Mouse (Mus musculus) layer of hippocampus, adult 2 months (tissue): ENCODE data around the gene Tead1. TPM values are rescaled to one million over a fixed set of nuclear protein-coding genes. Genes with fewer than 3 reads are reported as not detected.
A peak's percentile ranks its signal among the peaks of the same experiment; 100 is the strongest.
"Not testable (repeated sequence)": the region's sequence is repeated elsewhere in the genome, so short reads cannot be mapped to it uniquely, and the experiment has no call there.

ENCODE experiments used
- DNase-seq, 2 experiments: peaks; one replicate each; pipeline ENCODE4 v3.0.0; 2022; ENCODE audit warnings: low spot score in 2 of 2
- H3K27ac ChIP-seq: fragments of 200-600 bp; 2 replicates; pipeline ENCODE4 v1.8.1; 2022
- H3K4me3 ChIP-seq: fragments of 200-600 bp; 2 replicates; pipeline ENCODE4 v1.8.1; 2022; ENCODE audit warnings: mild to moderate bottlenecking
- CTCF ChIP-seq: fragments of 200-600 bp; conservative IDR thresholded peaks from 2 replicates; pipeline ENCODE4 v1.8.1; 2022; ENCODE audit warnings: antibody characterized with exemption, mild to moderate bottlenecking, moderate library complexity
- total RNA-seq, 2 experiments: library from RNA; stranded (reverse); gene quantifications; 2 replicates each; pipeline ENCODE4 v1.2.3; 2021

Tead1 gene
- total RNA-seq, 2 experiments from 2014 or later: 23.9 to 29.0 TPM

- peak overlapping the region; percentile 32 for H3K4me3 ChIP-seq
- H3K27ac ChIP-seq: peak overlapping the region; percentile 86
- TF ChIP-seq CTCF: no peak
- no peak for DNase-seq
Measured at GRCm38 (mm10) chr7:112918279-112918991, 239.3 kb downstream of the Tead1 start.

GRCm38 (mm10) chr7:112919845-112920244 lies 240.7 kb downstream of the Tead1 start:
- Histone ChIP-seq H3K4me3 (no peak overlapping the region), H3K27ac (no peak overlapping the region; the same call in 1 of the 2 replicates)
- peak; percentile 39 to 63 for DNase-seq
- peak; percentile 93 for TF ChIP-seq CTCF

GRCm38 (mm10) chr7:112922801-112923200 lies 243.7 kb downstream of the Tead1 start:
- DNase-seq: no peak
- no peak overlapping the region for H3K4me3 ChIP-seq
- no peak overlapping the region for H3K27ac ChIP-seq
- TF ChIP-seq CTCF: no peak

GRCm38 (mm10) chr7:112923712-112924111 lies 244.6 kb downstream of the Tead1 start:
- no peak overlapping the region for H3K4me3 ChIP-seq
- no peak for DNase-seq
- no peak overlapping the region for H3K27ac ChIP-seq
- no peak for TF ChIP-seq CTCF

- Histone ChIP-seq H3K4me3 (no peak overlapping the region), H3K27ac (no peak overlapping the region)
- no peak for DNase-seq
- TF ChIP-seq CTCF: no peak
Measured at GRCm38 (mm10) chr7:112930669-112931068, 251.6 kb downstream of the Tead1 start.

GRCm38 (mm10) chr7:112935876-112936275 lies 256.8 kb downstream of the Tead1 start:
- DNase-seq, H3K27ac ChIP-seq, H3K4me3 ChIP-seq: not testable (repeated sequence)

- Histone ChIP-seq H3K27ac (no peak overlapping the region), H3K4me3 (no peak overlapping the region)
- TF ChIP-seq CTCF: no peak
- DNase-seq: no peak
Measured at GRCm38 (mm10) chr7:112937089-112937488, 258.0 kb downstream of the Tead1 start.

- no peak for DNase-seq
- no peak overlapping the region for H3K4me3 ChIP-seq
- TF ChIP-seq CTCF: no peak
- no peak overlapping the region for H3K27ac ChIP-seq
Measured at GRCm38 (mm10) chr7:112938959-112939358, 259.8 kb downstream of the Tead1 start.

GRCm38 (mm10) chr7:112942567-112942966 lies 263.4 kb downstream of the Tead1 start:
- Histone ChIP-seq H3K4me3 (no peak overlapping the region), H3K27ac (no peak overlapping the region)
- no peak for TF ChIP-seq CTCF
- no peak for DNase-seq

GRCm38 (mm10) chr7:112943056-112943455 lies 263.9 kb downstream of the Tead1 start:
- DNase-seq: no peak
- Histone ChIP-seq H3K27ac (no peak overlapping the region), H3K4me3 (no peak overlapping the region)
- no peak for TF ChIP-seq CTCF

- no peak overlapping the region for H3K27ac ChIP-seq
- TF ChIP-seq CTCF: no peak
- no peak overlapping the region for H3K4me3 ChIP-seq
- DNase-seq: no peak
Measured at GRCm38 (mm10) chr7:112946706-112947105, 267.6 kb downstream of the Tead1 start.

GRCm38 (mm10) chr7:112953777-112954291 lies 274.7 kb downstream of the Tead1 start, which contains the start of gene Rassf10:
TSS of gene Rassf10 (plus strand) at chr7:112953962.
- peak; percentile 13 to 14 for DNase-seq
- H3K27ac ChIP-seq: no peak within 1 kb of the TSS
- no peak for TF ChIP-seq CTCF
- H3K4me3 ChIP-seq: peak within 1 kb of the TSS; percentile 47

- DNase-seq: no peak
- H3K27ac ChIP-seq: no peak overlapping the region
- no peak for TF ChIP-seq CTCF
- peak overlapping the region; percentile 47 for H3K4me3 ChIP-seq
Measured at GRCm38 (mm10) chr7:112954351-112955102, 275.4 kb downstream of the Tead1 start.
